Mouse (Mus musculus): ENCODE data around the gene Nr6a1.

Nr6a1 gene

DNA sequence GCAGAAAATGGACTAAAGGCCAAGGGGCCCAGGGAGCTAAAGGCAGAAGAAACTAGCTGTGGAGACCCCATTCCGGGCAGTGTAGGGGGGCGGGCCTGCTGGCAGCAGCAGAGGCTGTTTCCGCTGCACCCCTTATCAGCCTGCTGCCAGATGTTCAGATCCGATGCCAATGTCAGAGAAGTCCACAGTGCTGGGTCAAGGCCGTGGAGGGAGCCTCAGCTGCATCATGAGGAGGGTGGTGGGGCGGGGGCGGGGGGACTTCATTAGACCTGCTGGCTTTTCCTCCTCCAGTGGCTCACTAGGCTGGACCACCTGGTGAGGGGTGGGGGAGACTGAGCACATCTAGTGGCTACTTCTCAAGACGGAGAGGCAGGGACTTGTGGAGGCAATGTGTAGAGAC, 208.8 kb downstream of the Nr6a1 start:
- in situ Hi-C loops (cut with MboI, MseI), result no loop called here

DNA sequence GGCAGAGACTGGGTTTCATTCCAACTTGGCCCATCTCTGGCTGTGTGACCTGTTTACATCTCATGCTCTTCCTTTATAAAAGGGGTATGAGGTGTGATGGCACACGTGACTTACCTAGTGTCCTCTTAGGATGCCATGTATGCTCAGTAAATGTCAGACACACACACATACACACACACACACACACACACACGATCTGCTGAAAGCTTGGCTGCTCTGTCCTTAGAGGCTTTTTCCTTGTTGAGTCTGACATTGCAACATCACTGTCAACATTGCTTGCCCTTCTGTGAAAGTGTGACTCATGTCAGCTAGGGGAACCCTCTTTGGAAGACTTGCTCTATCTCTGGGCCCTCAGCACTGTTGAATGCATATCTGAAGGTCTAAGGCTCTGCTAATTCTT, 210.1 kb downstream of the Nr6a1 start:
- in situ Hi-C loops (cut with MboI, MseI), result no loop called here

DNA sequence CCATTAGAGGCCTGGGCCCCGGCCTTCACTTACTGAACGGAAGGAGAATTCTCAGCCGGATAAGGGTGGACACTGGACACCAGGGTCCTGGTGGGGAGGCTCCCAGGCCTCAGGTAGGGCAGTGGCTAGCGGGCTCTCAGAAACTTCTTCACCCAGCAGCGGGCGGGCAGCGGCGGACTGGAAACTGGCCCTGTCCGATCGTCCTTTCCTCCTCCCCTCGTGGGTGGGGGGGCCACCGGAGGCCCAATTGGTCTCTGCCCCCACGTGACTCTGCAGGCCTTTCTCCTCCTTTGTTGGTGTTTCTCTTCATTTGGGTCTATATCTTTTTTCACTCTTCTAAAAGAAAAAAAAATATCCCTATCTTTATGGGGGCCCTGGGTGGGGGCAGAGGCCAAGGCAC, 213.2 kb downstream of the Nr6a1 start, which contains the start of gene Nr5a1:
Gene Nr5a1, minus strand, starts transcription at position 219 of the 400 bp plus-strand sequence.
- in situ Hi-C loops (cut with MboI, MseI), result no loop called here

DNA sequence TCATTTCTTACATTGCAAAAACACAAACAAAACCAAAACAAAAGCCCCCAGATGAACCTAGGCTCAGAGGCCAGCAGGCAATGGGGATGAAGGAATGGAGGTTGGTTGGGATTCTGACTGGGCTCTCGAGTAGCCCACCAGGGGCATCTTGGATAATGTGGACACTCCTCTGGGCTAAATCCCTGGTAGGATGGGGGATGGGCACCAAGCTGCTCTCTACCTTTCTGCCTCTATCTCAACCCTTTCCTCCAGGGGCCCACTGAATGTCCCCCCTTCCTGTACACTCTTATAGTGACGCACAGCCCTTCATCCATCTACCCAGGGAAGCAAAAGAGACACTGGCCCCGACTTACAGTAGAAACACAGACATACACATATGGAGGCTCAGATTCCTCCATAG, 213.9 kb downstream of the Nr6a1 start:
- in situ Hi-C loops (cut with MboI, MseI), result no loop called here

DNA sequence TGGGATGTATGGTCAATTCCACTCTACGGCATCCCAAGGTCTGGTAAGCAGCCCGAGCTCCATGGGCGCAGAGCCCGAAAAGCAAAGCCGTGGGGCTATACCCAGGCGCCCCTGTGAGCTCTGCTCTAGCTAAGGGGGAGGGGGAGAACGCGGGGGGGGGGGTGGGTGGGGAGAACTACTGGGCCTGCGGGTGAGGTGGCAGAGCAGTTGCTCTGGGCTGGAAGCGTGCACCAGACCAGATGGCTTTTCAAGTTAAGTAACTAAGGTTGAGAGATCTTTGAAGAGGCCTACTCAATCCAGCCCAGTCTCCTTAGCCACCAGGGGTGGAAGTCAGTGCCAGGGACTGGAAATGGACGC, 214.7 kb downstream of the Nr6a1 start:
- in situ Hi-C loops (cut with MboI, MseI), result no loop called here

DNA sequence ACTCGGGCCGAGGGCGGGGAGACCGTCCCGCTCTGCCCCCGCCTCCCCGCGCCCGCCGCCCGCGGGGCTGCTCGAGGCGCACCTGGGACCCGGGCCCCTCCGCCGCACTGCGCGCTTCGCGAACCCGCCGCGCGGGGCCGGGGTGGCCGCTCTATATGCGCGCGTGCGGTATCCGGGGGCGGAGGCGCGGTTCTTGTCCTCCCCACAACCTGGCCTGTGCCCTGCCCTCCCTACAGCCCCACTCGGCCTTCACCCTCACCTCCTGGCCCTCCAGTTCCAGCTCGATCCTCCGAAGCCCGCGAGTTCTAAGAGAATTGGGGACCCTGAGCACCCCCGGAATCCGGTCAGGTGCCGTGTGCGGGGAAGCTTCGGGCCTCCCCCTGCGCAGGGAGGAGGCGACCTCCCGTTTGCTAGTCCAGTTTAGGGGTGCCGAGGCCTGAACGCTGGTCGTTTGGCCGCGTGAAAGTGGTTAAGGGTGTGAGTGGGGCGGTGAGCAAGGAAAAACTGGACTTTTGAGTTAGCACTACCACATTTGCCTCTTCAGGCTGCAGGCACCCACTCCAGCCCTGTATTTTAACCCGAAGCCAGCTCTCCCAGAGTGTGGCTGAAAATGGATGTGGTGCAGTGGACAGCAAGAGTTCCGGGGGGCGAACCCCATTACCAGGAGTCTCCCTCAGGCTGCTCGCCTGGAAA, 215.3 kb downstream of the Nr6a1 start:
- in situ Hi-C loops (cut with MboI, MseI), result no loop called here

DNA sequence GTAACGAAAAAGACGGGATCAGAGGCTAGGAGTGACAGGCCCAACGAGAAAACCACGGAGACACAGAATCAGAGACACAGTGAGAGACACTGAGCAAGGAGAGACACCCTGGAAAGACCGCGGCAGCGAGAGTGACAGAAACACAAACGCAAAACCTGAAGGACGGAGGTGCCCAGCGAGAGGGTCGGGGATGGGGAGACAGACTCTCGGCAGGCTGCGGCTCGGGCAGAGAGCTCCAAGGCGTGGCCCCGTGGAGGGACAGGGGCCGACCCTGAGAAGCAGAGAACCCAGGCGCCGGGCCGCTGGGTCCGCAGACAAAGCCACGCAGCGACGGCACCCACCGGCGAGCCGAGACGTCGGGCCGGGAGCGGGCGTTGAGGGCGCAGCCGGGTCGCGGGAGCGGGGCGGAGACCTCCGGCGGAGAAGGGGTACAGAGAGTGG, 216.0 kb downstream of the Nr6a1 start:
- in situ Hi-C loops (cut with MboI, MseI), result no loop called here

DNA sequence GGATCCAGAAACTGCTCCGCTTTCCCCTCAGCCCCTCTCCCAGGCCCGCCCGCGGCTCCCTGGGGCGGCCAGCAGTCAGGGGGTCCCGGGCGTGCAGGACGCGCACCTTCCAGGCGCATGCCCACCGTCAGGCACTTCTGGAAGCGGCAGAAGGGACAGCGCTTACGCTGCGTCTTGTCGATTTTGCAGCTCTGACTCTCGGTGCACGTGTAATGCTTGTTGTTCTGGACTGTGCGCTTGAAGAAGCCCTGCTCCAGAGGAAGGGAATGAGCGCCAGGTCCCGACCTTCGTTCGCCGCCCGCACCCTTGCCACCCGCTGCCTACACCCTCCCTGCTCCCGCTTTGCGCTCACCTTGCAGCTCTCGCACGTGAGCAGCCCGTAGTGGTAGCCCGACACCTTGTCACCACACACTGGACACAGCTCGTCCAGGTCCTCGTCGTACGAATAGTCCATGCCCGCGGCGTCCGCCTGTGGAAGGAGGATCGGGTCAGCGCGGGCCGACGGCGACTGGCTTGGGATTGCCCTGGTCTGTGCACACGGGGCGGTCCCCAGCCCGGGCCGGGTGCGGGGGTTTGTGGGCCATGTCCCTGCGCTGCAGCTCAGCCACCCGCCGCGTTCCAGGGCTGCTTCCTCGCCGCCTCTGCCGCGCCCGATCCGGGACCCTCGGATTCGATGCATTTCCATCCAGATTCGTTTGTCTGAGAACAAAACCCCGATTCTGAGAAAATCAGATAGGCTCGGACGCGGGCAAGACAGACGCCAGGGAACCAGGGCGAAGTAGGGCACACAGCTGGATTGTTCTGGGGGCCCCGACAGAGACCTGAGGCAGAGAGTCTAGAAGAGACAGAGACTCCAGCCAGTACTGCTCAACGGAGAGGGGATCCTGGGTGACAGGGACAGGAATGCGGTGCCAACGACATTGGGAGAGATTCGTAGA, 216.9 kb downstream of the Nr6a1 start:
- in situ Hi-C loops (cut with MboI, MseI), result no loop called here

DNA sequence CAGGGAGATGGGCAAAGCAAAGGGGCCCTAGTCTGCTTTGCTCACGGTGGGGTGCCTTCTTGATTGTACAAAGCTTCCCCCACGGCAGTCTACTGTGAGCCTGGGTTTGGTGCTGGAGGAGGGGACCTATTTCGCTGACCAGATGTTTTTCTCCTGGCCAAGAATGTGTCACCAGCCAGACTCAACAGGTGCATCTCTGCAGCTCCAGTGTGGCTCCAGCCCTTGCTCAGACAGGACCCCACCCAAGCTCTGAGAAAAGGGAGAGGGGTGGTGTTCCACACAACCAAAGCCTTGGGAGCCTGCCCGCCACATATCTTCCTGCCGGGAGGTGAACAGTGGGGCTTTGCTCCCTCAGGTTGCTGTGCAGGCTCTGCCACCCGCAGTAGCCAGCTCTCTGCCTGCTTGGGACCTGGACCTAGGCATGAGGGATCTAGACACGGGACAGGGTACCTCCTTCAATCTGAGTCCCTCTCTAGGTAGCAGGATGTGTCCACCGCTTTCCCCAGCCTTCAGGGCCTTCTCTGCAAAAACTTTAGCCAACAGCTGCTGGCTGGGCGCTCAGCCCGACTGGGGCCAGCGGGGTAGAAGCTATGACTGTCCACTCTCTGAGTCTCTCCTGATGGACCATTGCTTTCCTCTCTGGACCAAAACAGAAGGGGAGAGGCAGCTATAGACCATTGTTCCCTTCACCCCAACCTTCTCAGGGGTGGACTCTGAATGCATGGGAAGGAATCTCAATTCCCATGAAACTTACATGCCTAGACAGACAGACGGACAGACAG, 218.4 kb downstream of the Nr6a1 start:
- in situ Hi-C loops (cut with MboI, MseI), result no loop called here

DNA sequence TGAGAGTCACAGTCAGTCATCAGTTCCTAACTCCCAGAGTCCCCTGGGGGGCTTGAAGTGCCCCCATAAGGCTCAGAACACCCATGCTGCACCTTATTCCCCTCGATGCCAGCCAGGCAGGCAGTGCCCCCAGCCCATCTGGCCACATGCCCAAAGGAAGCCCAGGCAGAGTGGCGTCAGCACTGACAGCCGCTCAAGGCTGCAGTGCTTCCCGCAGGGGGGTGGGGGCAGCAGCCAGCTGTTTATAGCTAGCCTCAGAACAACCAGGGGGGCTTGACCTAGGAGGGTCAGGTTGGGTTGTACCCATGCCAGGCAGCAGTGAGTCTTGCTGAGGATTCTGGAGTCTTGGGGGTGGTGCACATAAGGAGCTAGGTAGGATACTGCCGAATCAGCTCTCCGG, 220.8 kb downstream of the Nr6a1 start:
- in situ Hi-C loops (cut with MboI, MseI), result no loop called here

DNA sequence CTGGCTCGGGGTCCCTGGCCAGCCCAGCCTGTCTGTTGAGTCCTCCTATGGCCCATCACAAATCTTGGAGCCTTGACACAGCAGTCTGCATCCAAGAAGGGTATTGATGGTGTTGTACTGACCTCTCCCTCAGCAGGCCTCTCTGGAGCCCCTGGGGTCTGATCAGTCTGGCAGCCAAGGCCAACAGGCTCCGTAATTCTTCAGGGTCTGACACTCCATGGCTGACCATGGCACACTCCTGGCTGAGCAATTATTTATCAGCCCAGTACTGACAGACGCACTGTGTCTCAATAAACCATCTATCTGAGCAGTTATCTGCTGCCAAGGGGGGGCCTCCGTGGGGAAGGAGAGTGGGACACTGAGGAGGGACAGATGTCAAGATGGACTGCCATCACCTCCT, 222.5 kb downstream of the Nr6a1 start:
- in situ Hi-C loops (cut with MboI, MseI), result no loop called here

DNA sequence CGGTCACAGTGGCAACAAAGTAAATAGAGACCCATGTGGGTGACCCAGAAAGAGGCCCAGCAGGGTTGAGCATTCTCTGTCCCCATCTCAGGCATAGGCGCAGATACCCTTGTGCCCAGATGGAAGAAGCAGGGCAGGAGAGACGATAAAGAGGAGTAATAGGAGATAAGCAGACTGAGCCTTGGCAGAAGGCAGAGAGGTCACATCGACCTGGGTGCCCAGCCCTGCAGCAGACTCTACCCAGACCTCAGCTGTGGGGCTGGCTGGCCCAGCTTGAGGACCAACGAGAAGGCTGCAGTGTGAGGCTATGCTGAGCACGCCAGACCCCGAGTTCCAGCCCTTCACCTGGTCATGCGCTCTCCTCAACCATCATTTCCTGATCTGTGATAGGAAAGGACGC, 223.2 kb downstream of the Nr6a1 start:
- in situ Hi-C loops (cut with MboI, MseI), result no loop called here

DNA sequence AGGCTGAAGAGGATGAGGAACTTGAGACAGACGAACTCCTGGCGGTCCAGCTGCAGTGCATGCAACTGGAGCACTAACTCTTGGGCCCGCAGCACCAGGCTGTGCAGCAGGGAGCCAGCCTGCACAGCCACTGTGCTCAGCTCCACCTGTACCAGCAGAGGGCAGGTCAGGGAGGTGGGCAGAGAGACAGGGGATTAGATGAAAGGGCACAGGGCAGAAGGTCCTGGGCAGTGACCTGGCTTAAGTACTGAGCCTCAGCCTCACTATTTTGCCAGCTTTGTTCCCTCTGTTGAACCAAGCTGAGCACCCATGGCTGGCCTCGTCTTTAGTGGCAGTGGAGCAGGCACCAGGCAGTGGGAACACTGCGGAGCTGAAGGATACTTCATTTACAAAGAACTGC, 227.3 kb downstream of the Nr6a1 start:
- in situ Hi-C loops (cut with MboI, MseI), result no loop called here

DNA sequence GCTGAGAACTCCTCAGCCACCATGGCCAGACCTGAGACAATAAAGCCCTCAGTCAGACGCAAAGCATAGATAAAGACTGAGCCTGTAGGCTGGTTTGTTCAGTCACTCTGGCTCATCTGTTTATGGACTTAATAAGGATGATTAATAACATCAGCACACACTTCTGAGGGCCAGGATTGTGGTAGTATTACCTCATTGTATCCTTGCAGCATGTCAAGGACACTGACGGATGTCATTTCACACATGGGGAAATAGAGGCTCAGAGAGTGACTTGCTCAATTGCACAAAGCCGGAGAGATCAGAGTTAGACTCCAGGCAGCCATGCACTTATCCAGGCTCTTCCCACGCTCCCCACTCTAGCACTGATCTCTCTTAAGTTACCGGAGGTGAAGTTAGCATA, 228.9 kb downstream of the Nr6a1 start:
- in situ Hi-C loops (cut with MboI, MseI), result no loop called here

DNA sequence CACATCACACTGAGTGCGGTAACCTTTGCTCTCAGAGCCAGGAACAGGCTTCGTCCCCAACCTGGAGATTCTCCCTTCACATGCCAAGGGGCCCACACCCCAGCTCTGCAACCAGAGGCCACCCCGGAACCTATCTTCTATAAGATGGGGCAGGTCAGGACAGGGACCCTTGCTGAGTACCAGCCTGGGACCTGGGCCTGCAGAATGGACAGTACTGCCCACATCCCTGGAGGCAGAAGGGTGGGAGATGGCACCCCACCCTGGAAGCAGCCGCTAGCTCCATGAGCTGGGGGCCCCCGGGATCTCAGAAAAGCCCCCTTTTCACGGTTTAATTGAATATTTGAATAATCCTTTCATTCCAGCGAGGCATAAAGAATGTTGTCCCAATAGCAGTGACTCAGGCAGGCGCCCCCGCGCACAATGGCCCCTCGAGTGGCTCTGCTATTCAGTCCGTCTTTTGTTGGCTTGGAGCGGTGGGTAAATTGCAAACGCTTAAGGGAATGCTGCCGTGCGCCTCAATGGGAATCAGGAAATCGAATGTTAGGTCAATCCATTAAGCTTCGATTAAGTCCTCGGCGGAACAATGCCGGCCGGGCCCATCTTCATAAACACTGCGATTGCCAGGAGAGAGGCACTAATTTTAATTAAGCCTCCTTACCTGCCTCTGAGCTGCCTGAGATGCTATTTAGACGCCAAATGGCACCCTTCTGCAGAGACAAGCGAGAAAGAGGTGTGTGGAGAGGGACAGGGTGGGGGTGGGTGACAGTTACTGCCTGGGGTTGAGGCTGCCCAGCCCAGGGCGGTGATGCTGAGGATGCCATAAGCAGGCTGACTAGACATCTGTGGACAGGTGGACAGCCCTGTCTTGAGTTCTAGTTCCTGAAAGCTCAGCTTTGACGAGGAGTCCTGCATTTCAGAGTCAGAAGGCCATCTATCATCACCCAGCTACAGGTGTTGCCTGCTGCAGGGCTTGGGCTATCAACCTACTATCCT, 230.1 kb downstream of the Nr6a1 start:
- in situ Hi-C loops (cut with MboI, MseI), result no loop called here

DNA sequence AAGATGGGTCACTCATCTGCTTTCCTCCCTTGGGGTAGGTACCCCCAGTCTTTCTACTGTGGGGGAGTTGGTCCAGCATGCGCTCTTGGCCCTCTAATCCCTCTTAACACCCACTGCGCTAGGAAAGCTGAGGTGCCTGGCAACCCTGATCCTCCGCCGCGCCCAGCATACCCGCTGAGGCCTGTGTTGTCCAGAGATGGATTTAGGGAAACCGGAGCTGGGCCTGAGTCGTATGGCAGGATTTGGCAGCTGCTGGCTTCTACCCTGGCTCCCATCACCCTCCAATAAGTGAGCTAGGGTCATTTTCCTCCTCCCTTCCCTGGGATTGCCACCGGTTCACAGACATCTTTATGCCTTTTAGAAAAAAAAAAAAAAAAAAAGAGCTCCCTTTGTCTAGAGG, 231.7 kb downstream of the Nr6a1 start:
- in situ Hi-C loops (cut with MboI, MseI), result no loop called here

DNA sequence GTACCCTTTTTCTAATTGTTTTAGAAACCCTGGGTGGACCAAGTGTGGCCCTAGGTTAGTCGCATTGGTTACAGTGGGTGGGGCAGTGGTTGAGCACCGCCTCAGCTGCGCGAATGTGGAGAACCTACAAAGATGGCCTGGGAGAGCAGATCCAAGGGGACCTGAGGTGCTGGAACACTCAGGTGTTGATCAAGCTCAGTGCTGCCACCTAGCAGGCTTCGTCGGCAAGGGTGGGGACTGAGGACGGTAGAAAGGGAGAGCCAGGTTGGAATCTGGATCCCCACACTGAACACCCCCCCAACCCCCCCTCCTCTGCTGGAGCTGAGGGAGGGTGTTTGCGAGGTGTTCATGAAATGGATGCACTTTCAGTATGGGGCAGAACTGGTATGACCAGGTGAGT, 235.9 kb downstream of the Nr6a1 start:
- in situ Hi-C loops (cut with MboI, MseI), result no loop called here

DNA sequence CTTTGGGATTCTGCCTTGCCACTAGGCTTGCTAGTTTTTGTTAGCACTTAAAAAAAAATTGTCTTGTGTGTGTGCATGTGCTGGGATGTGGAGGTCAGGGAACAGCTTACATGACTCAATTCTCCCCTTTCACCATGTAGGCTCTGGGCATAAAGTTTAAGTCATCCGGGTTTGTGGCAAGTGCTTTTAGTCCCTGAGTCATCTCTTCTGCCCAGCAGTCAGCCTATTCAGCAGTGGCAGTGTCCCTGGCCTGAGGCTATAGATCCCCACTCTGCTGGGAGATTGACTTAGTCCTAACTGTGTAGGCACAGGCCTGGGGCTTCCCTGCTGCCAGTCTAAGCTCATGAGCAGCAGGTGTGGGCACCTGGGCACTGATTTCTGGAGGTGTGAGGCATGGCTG, 237.6 kb downstream of the Nr6a1 start:
- in situ Hi-C loops (cut with MboI, MseI), result no loop called here

DNA sequence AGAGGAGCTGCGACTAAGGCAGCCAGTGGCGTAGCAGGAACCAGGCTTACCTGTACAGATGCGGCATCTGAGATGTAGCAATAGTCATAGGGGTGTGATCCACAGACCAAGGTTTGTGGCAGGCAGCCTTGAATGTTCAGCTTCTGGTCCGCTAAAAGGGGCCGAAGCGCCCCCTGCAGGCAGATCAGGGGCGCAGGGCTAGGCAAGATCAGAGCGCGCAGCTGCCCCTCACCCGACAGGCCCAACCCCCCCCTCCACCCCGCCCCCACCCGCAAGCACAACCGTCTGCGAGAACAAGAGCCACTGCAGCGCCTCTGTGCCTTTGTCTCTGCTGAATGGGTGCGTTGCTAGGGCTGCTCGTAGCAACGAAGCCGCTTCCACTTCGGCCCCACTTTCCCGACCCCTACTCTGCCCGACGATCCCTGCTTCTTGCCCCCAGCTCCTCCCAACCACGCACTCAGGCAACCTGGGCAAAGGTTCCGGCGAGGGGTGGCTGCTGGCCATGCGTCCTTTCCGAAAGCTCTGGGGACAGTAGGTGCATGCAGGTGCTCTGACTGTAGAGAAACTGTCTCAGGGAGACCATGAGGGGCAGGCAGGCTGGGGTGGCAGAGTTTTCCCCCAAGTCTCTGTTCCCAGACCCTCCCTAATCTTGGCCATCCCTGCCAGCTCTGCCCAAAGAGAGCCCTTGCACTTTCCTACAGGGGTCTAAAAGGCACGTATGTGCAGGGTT, 238.5 kb downstream of the Nr6a1 start:
- in situ Hi-C loops (cut with MboI, MseI), result no loop called here

DNA sequence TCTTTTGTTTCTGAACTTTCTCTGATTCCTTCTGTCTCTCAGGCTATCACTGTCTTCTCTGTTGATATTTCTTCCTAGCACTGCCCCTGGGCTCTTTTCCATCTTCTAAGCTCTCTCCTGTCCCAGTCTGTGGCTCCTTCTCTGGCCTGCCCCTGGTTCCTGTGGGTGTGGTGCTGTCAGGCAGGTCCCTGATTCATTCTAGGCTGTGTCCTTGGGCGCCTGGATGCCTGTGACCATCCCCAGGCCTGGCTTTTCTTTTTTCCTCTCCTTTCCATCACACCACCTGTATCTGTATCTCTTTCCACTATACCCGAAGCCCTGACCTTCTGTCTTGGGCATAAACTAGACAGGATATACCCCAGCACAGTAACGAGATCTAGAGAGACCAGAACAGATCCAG, 241.7 kb downstream of the Nr6a1 start:
- in situ Hi-C loops (cut with MboI, MseI), result no loop called here

Measured in T-helper 2 cell (primary cell).